Mouse (Mus musculus): ENCODE results near the gene Cyp24a1.

Gene Cyp24a1

GRCm38 (mm10) chr2:170438782-170439181 lies 58.2 kb downstream of the Cyp24a1 start:
- DNase-seq (ENCODE audit: low read depth, low spot score): no peak

- DNase-seq (ENCODE audit: low read depth, low spot score): no peak
These were observed 60.7 kb downstream of the Cyp24a1 start for GRCm38 (mm10) chr2:170436204-170436603.
